Mouse (Mus musculus) stomach, embryonic 15.5 days (tissue): ENCODE data around the gene Syne2. TPM values are rescaled to one million over a fixed set of nuclear protein-coding genes. Genes with fewer than 3 reads are reported as not detected.

Experiments used
- ATAC-seq: fragments of 200-750 bp; cut with Nextera tagmentation; 2 replicates; pipeline ENCODE4 v1.8.0; 2017; ENCODE audit warnings: low read depth, moderate number of reproducible peaks, moderate TSS enrichment; ENCODE audit not compliant: insufficient read depth, low FRiP score
- H3K27ac ChIP-seq: fragments of 300-500 bp; sonication (generic); 2 replicates; pipeline ENCODE4 v1.5.1; 2015; ENCODE audit warnings: mild to moderate bottlenecking, inconsistent platforms
- H3K27me3 ChIP-seq: fragments of 300-500 bp; sonication (generic); replicated peaks from 2 replicates; pipeline ENCODE4 v1.6.1; 2015; ENCODE audit warnings: inconsistent platforms
- H3K36me3 ChIP-seq: fragments of 300-500 bp; sonication (generic); 2 replicates; pipeline ENCODE4 v1.6.1; 2015; ENCODE audit warnings: inconsistent platforms
- H3K4me1 ChIP-seq: fragments of 300-500 bp; sonication (generic); 2 replicates; pipeline ENCODE4 v1.6.1; 2015; ENCODE audit warnings: inconsistent platforms
- H3K4me2 ChIP-seq: fragments of 300-500 bp; sonication (generic); 2 replicates; pipeline ENCODE4 v1.6.1; 2015; ENCODE audit warnings: mild to moderate bottlenecking, inconsistent platforms
- H3K4me3 ChIP-seq: fragments of 300-500 bp; sonication (generic); replicated peaks from 2 replicates; pipeline ENCODE4 v1.5.1; 2015; ENCODE audit warnings: inconsistent platforms
- H3K9ac ChIP-seq: fragments of 300-500 bp; sonication (generic); 2 replicates; pipeline ENCODE4 v1.6.1; 2015; ENCODE audit warnings: inconsistent platforms
- H3K9me3 ChIP-seq: fragments of 300-500 bp; sonication (generic); 2 replicates; pipeline ENCODE4 v1.6.1; 2016; ENCODE audit warnings: inconsistent platforms
- WGBS: fragments of 180-500 bp; shearing (Covaris S2); methylation state at CpG from one replicate; pipeline ENCODE4 v1.1.7; 2015; 5-methylcytosine and 5-hydroxymethylcytosine counted together
- polyA plus RNA-seq: library from polyadenylated mRNA; unstranded; fragments of >200 nt; fragmentation: Nextera tagmentation; extraction: Ambion mirVana; gene quantifications from 2 replicates; pipeline ENCODE4 v1.2.1, GENCODE M21; 2015

Syne2 gene
- polyA plus RNA-seq, 1 experiment from 2014 or later: 49.2 TPM

GRCm38 (mm10) chr12:75905304-75905703 lies 87.4 kb downstream of the Syne2 start:
- H3K4me1 ChIP-seq: no peaks in the 10 kb centered on the region
- ATAC-seq: no peak
- no peaks in the 10 kb centered on the region for H3K9me3 ChIP-seq
- no peak overlapping the region for H3K4me2 ChIP-seq
- no peak overlapping the region for H3K27ac ChIP-seq
- H3K27me3 ChIP-seq: no peaks in the 10 kb centered on the region
- 89% methylated on average over 7 of the region's 7 CpGs for WGBS
- 0 out of 2 replicates have a peak, but pooled peaks cover 11% of the 10 kb centered on the region for H3K36me3 ChIP-seq
- H3K4me3 ChIP-seq: no peak overlapping the region
- no peak overlapping the region for H3K9ac ChIP-seq

DNA sequence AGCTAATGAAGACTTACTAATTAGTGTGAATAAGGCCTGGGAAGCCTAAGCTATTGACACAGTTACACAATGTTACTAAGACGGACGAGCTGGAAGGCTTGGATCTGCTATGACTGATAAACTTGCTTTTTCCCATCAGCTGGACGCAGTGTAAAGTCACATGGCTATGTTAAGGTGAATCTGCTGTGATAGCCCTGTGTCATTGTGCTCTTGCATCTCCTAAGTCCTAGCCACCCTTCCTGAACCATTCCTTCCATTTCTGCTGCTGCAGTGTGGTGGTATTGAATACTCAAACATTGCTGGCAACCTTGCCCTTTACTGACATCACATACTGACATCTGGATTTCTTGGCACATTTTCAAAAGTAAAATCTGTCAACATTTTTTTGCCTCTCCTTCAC lies 90.5 kb downstream of the Syne2 start:
- H3K4me1 ChIP-seq: no peaks in the 10 kb centered on the region
- H3K27ac ChIP-seq: no peak overlapping the region
- H3K9me3 ChIP-seq: no peaks in the 10 kb centered on the region
- no peak overlapping the region for H3K9ac ChIP-seq
- H3K4me2 ChIP-seq: no peak overlapping the region
- no peaks in the 10 kb centered on the region for H3K27me3 ChIP-seq
- H3K36me3 ChIP-seq: 0 out of 2 replicates have a peak, but pooled peaks cover 17% of the 10 kb centered on the region
- H3K4me3 ChIP-seq: no peak overlapping the region
- 82% methylated on average over 3 of the region's 3 CpGs for WGBS
- ATAC-seq: no peak

- Histone ChIP-seq H3K4me2 (no peak overlapping the region), H3K4me3 (no peak overlapping the region), H3K9ac (no peak overlapping the region), H3K27ac (no peak overlapping the region), H3K36me3 (0 out of 2 replicates have a peak, but pooled peaks cover 6% of the 10 kb centered on the region), H3K9me3 (no peaks in the 10 kb centered on the region), H3K4me1 (no peaks in the 10 kb centered on the region; the same call in 1 of the 2 replicates), H3K27me3 (no peaks in the 10 kb centered on the region)
- ATAC-seq: no peak
- WGBS: 87% methylated on average over 5 of the region's 5 CpGs
Measured at GRCm38 (mm10) chr12:75915694-75916093, 97.8 kb downstream of the Syne2 start.

DNA sequence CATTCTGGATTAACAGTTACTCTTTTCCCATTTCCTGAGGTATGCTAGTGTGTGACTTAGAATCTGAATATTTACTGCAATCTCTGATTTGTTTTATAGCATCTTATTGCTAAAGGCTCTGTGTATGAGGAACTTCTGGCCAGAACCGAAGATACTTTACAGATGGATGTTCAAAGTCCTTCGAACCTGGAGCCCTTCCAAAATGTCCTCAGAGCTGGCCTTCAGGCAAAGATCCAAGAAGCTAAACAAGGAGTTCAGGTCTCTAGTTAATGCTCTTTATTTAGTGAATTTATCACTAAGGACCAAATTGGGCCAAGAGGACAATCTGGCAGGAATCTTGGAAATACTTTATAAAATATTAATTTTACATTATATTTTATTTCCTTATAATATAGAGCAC lies 100.5 kb downstream of the Syne2 start:
- Histone ChIP-seq H3K36me3 (peaks cover 5% of the 10 kb centered on the region; the same call in 1 of the 2 replicates), H3K9ac (no peak overlapping the region), H3K4me2 (no peak overlapping the region), H3K9me3 (no peaks in the 10 kb centered on the region), H3K27me3 (no peaks in the 10 kb centered on the region), H3K27ac (no peak overlapping the region), H3K4me3 (no peak overlapping the region), H3K4me1 (no peaks in the 10 kb centered on the region; the same call in 1 of the 2 replicates)
- ATAC-seq: no peak
- 58% methylated on average over 2 of the region's 2 CpGs for WGBS

DNA sequence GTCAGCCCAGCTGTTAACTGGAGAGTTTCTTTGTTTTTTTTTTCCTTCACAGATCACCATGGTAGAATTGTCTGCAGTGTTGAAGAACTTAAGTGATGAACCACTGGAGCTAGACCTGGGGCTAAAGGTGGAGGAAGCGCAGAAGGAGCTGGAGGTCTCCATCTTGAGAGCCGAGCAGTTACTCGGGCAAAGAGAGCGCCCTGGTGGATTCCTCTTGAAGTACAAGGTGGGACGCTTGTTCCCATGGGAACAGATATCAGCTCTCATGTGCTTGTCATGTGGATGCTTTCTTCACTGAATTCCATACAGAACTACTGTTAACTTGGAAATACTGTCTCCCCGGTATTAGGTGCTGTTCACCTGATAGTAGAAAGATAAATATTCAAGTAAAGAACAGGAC lies 101.0 kb downstream of the Syne2 start:
- Histone ChIP-seq H3K36me3 (peaks cover 5% of the 10 kb centered on the region; the same call in 1 of the 2 replicates), H3K27me3 (no peaks in the 10 kb centered on the region), H3K4me1 (no peaks in the 10 kb centered on the region; the same call in 1 of the 2 replicates), H3K4me3 (no peak overlapping the region), H3K9me3 (no peaks in the 10 kb centered on the region), H3K9ac (no peak overlapping the region), H3K4me2 (no peak overlapping the region), H3K27ac (no peak overlapping the region)
- 55% methylated on average over 6 of the region's 6 CpGs for WGBS
- no peak for ATAC-seq

GRCm38 (mm10) chr12:75922900-75923299 lies 105.0 kb downstream of the Syne2 start:
- Histone ChIP-seq H3K36me3 (peaks cover 28% of the 10 kb centered on the region), H3K4me1 (no peaks in the 10 kb centered on the region; the same call in 1 of the 2 replicates), H3K9me3 (no peaks in the 10 kb centered on the region), H3K9ac (no peak overlapping the region), H3K4me2 (no peak overlapping the region), H3K27me3 (no peaks in the 10 kb centered on the region), H3K4me3 (no peak overlapping the region), H3K27ac (no peak overlapping the region)
- ATAC-seq: no peak
- 59% methylated on average over 11 of the region's 11 CpGs for WGBS

DNA sequence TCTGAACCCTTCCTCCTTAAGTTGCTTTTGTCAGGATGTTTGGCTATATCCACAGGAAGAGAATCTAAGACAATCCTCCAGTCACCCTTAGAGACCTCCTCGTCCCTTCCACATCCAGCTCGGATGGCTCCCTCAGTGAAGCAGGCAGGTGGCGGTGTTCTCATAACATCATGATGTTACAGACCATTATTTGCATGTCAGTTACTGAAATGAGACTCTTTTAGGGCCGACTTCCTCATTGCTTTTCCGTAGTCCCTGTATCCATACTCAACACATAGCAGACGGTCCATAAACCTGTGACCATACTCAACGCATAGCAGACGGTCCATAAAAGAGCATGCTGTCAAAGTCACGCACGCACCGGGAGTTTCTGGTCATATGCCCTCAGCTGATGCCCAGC lies 106.9 kb downstream of the Syne2 start:
- ATAC-seq: no peak
- WGBS: 88% methylated on average over 11 of the region's 11 CpGs
- Histone ChIP-seq H3K27ac (no peak overlapping the region), H3K36me3 (peaks cover 28% of the 10 kb centered on the region), H3K4me2 (no peak overlapping the region), H3K4me1 (no peaks in the 10 kb centered on the region), H3K9me3 (no peaks in the 10 kb centered on the region), H3K27me3 (no peaks in the 10 kb centered on the region), H3K9ac (no peak overlapping the region), H3K4me3 (no peak overlapping the region)

DNA sequence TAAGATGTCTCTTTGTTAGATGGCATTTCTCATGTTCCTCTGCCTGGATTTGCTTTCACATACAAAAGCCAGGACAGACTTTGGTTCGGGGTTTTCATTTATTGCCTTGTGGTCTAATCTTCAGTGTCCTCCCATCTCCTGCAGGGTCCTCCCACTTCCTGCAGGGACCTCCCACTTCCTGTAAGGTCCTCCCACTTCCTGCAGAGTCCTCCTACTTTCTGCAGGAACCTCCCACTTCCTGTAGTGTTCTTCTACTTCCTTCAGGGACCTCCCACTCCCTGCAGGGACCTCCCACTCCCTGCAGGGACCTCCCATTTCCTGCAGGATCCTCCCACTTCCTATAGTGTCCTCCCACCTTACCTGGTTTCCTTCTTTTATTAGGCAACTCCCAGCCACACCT lies 109.7 kb downstream of the Syne2 start:
- H3K9me3 ChIP-seq: no peaks in the 10 kb centered on the region
- 87% methylated on average over 1 of the region's 1 CpGs for WGBS
- ATAC-seq: no peak
- no peaks in the 10 kb centered on the region for H3K4me1 ChIP-seq
- no peak overlapping the region for H3K27ac ChIP-seq
- peaks cover 37% of the 10 kb centered on the region for H3K36me3 ChIP-seq
- H3K9ac ChIP-seq: no peak overlapping the region
- H3K27me3 ChIP-seq: no peaks in the 10 kb centered on the region
- H3K4me2 ChIP-seq: no peak overlapping the region
- no peak overlapping the region for H3K4me3 ChIP-seq

- Histone ChIP-seq H3K9ac (no peak overlapping the region), H3K36me3 (peaks cover 19% of the 10 kb centered on the region; the same call in 1 of the 2 replicates), H3K27me3 (no peaks in the 10 kb centered on the region), H3K4me3 (no peak overlapping the region), H3K27ac (no peak overlapping the region), H3K9me3 (no peaks in the 10 kb centered on the region), H3K4me1 (no peaks in the 10 kb centered on the region), H3K4me2 (no peak overlapping the region)
- WGBS: 65% methylated on average over 4 of the region's 4 CpGs
- no peak for ATAC-seq
Measured at GRCm38 (mm10) chr12:75933561-75933960, 115.6 kb downstream of the Syne2 start.

- H3K9me3 ChIP-seq: no peaks in the 10 kb centered on the region
- H3K4me1 ChIP-seq: no peaks in the 10 kb centered on the region
- H3K27ac ChIP-seq: no peak overlapping the region
- no peak overlapping the region for H3K4me2 ChIP-seq
- H3K4me3 ChIP-seq: no peak overlapping the region
- H3K36me3 ChIP-seq: peaks cover 14% of the 10 kb centered on the region; the same call in 1 of the 2 replicates
- no peak overlapping the region for H3K9ac ChIP-seq
- 57% methylated on average over 5 of the region's 5 CpGs for WGBS
- no peak for ATAC-seq
- H3K27me3 ChIP-seq: no peaks in the 10 kb centered on the region
Measured at GRCm38 (mm10) chr12:75951328-75951727, 133.4 kb downstream of the Syne2 start.

GRCm38 (mm10) chr12:75952011-75952410 lies 134.1 kb downstream of the Syne2 start:
- no peak overlapping the region for H3K9ac ChIP-seq
- H3K4me2 ChIP-seq: no peak overlapping the region
- 100% methylated on average over 1 of the region's 1 CpGs for WGBS
- H3K4me1 ChIP-seq: no peaks in the 10 kb centered on the region
- no peak overlapping the region for H3K27ac ChIP-seq
- no peak for ATAC-seq
- H3K4me3 ChIP-seq: no peak overlapping the region
- no peaks in the 10 kb centered on the region for H3K27me3 ChIP-seq
- H3K36me3 ChIP-seq: peaks cover 14% of the 10 kb centered on the region; the same call in 1 of the 2 replicates
- H3K9me3 ChIP-seq: no peaks in the 10 kb centered on the region

DNA sequence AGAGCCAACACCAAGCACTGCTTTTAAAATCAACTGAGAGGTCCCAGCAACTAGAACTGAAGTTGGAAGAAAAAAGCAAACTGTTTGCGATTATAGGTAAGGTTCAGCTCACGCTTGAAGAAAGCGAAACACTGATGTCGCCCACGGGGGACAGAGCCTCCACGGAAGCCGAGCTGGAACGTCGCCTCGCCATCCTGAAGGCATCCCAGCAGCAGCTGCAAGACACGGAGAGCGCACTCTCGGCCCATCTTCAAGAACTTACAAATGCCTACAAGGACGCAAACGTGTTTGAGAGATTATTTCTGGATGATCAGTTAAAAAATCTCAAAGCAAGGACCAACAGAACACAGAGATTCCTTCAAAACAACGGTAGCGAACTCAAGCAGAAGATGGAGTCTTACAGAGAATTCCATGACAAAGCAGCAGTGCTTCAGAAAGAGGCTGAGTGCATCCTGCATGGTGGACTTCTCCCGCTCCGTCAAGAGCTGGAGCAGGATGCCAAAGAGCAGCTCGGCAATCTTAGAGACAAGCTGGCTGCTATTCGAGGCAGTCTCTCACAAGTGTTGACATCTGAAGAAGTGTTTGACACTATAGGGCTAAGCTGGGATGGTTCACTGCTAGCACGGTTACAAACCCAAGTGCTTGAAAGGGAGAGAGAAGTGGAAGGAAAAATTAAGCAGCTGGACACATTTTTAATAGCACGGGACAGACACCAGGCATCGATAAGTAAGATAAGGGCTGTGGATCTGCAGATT lies 148.7 kb downstream of the Syne2 start:
- peaks cover 11% of the 10 kb centered on the region; the same call in 1 of the 2 replicates for H3K36me3 ChIP-seq
- H3K4me1 ChIP-seq: no peaks in the 10 kb centered on the region
- no peaks in the 10 kb centered on the region for H3K9me3 ChIP-seq
- H3K27ac ChIP-seq: no peak overlapping the region
- no peaks in the 10 kb centered on the region for H3K27me3 ChIP-seq
- no peak overlapping the region for H3K4me3 ChIP-seq
- WGBS: 90% methylated on average over 24 of the region's 24 CpGs
- no peak overlapping the region for H3K4me2 ChIP-seq
- no peak overlapping the region for H3K9ac ChIP-seq
- ATAC-seq: no peak
